Mouse (Mus musculus) retina, embryonic 14.5 days (tissue): ENCODE data around the gene Nek9.
A peak's percentile ranks its signal among the peaks of the same experiment; 100 is the strongest.

Source experiments
- DNase-seq: peaks from one replicate; pipeline ENCODE4 v3.0.0-alpha.2; 2015; ENCODE audit warnings: low spot score

Nek9 gene

GRCm38 (mm10) chr12:85346374-85346773 is 7.2 kb upstream of the Nek9 start:
- DNase-seq: peak; percentile 93

- no peak for DNase-seq
Measured at GRCm38 (mm10) chr12:85345559-85345958, 6.4 kb upstream of the Nek9 start.

GRCm38 (mm10) chr12:85344252-85344651 is 5.1 kb upstream of the Nek9 start:
- DNase-seq: no peak

GRCm38 (mm10) chr12:85342310-85342709 is 3.1 kb upstream of the Nek9 start:
- DNase-seq: peak; percentile 26

GRCm38 (mm10) chr12:85341131-85341530 is 2.0 kb upstream of the Nek9 start:
- DNase-seq: peak; percentile 92

- peak; percentile 5 for DNase-seq
Measured at GRCm38 (mm10) chr12:85339947-85340346, 785 bp upstream of the Nek9 start.

- no peak for DNase-seq
Measured at GRCm38 (mm10) chr12:85338815-85339214, 347 bp downstream of the Nek9 start.

- no peak for DNase-seq
Measured at GRCm38 (mm10) chr12:85337567-85338311, 1.4 kb downstream of the Nek9 start.

- no peak for DNase-seq
Measured at GRCm38 (mm10) chr12:85330153-85330552, 9.0 kb downstream of the Nek9 start.

GRCm38 (mm10) chr12:85308651-85309050 is 30.5 kb downstream of the Nek9 start:
- DNase-seq: no peak

- peak; percentile 93 for DNase-seq
Measured at GRCm38 (mm10) chr12:85305247-85305892, 33.8 kb downstream of the Nek9 start.

- DNase-seq: no peak
Measured at GRCm38 (mm10) chr12:85304725-85305124, 34.4 kb downstream of the Nek9 start.

- no peak for DNase-seq
Measured at GRCm38 (mm10) chr12:85303256-85303655, 35.9 kb downstream of the Nek9 start.

GRCm38 (mm10) chr12:85298835-85299180 is 40.4 kb downstream of the Nek9 start:
- no peak for DNase-seq

GRCm38 (mm10) chr12:85298127-85298834 is 40.9 kb downstream of the Nek9 start:
- no peak for DNase-seq

GRCm38 (mm10) chr12:85297345-85297997 is 41.7 kb downstream of the Nek9 start:
- no peak for DNase-seq

GRCm38 (mm10) chr12:85296915-85297314 is 42.2 kb downstream of the Nek9 start:
- DNase-seq: no peak

- DNase-seq: no peak
Measured at GRCm38 (mm10) chr12:85295506-85295905, 43.7 kb downstream of the Nek9 start.

- no peak for DNase-seq
Measured at GRCm38 (mm10) chr12:85292906-85293305, 46.3 kb downstream of the Nek9 start.

- DNase-seq: no peak
Measured at GRCm38 (mm10) chr12:85292288-85292687, 46.9 kb downstream of the Nek9 start.

GRCm38 (mm10) chr12:85291541-85291940 is 47.6 kb downstream of the Nek9 start:
- DNase-seq: no peak

GRCm38 (mm10) chr12:85290633-85291032 is 48.5 kb downstream of the Nek9 start:
- DNase-seq: no peak
